Mouse (Mus musculus): ENCODE measurements around the gene Otoa.

- TF ChIP-seq GATA1 (IDR thresholded peaks at IDR 0.05; ENCODE audit: low read length) (no peak), TAL1 (IDR thresholded peaks at IDR 0.05; ENCODE audit: low read length) (no peak)
These were observed 105.8 kb downstream of the Otoa start for GRCm38 (mm10) chr7:121187201-121187786.

All from erythroblast, embryonic 14.5 days (primary cell).